ENCODE assay signal across 10 mouse cellular contexts in the genomic region with DNA sequence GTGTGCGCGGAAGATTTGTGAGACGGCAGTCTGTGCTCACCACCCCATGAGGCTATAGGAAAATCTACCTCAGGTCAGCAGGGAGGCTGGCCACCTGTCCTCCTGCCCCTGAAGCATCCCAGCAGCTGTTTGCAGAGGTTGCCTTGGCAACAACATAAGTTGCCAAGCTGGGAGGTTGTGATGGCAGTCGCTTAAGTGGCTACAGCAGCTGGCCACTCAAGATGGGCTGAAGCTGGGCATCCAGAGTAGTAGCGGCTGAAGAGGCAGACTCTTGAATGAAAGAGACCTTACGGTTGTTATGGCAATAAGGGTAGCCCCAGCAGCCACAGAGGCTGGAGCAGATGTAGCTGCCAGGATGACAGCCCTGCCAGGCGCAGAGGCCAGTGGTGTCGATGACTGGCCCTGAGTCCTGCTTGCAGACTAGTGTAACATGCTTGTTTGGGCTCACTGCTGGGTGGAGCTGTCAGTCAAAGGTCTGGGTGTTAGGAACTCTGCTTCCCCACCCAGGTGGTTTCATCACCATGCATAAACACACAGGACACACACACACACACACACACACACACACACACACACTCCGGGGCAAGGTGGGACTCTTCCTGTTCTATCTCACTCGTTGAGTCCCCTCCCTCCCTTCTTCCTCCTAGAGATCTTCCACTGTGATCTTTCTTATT. TPM values are rescaled to one million over a fixed set of nuclear protein-coding genes. Genes with fewer than 3 reads are reported as not detected.
DNase-seq lines count a peak whose midpoint lies in the region; ATAC-seq and TF ChIP-seq lines count a peak whose summit lies in the region.
"Had no signal": no experiment of that assay in that cellular context is flagged by ENCODE, and none has a peak within 500 bp of the region (broad histone marks: within the 10 kb centered on the region; RNA-seq: fewer than 3 reads in every experiment).

No protein-coding gene starts in this region.

- H3K4me3 ChIP-seq in forebrain, embryonic 11.5 days (ENCODE audit: low read depth, low read length), result no peak overlapping the region
- H3K4me3 ChIP-seq in forebrain, embryonic 10.5 days, result no peak overlapping the region
- H3K4me3 ChIP-seq in hindbrain, embryonic 13.5 days, result no peak overlapping the region
- no peak overlapping the region for H3K4me3 ChIP-seq in intestine, postnatal 0 days (ENCODE audit: low read depth, low read length)
- H3K4me3 ChIP-seq: lung, embryonic 15.5 days had no signal

- TF ChIP-seq CTCF in intestine, postnatal 0 days (IDR thresholded peaks at IDR 0.05; ENCODE audit: low read depth), result no peak

- H3K9me3 ChIP-seq in forebrain, embryonic 11.5 days (ENCODE audit: control insufficient read depth, low read length), result no peaks in the 10 kb centered on the region
- H3K9me3 ChIP-seq in forebrain, embryonic 10.5 days, result no peaks in the 10 kb centered on the region
- no peaks in the 10 kb centered on the region for H3K9me3 ChIP-seq in hindbrain, embryonic 13.5 days
- no peaks in the 10 kb centered on the region for H3K9me3 ChIP-seq in intestine, postnatal 0 days (ENCODE audit: control insufficient read depth)
- H3K9me3 ChIP-seq: lung, embryonic 15.5 days had no signal

- 77% methylated on average over 10 of the region's 10 CpGs for WGBS in forebrain, embryonic 11.5 days
- WGBS in forebrain, embryonic 10.5 days, result 82% methylated on average over 10 of the region's 10 CpGs
- 51% methylated on average over 10 of the region's 10 CpGs for WGBS in hindbrain, embryonic 13.5 days
- WGBS in intestine, postnatal 0 days, result 71% methylated on average over 10 of the region's 10 CpGs

- no peak overlapping the region for H3K9ac ChIP-seq in forebrain, embryonic 11.5 days (ENCODE audit: low read length)
- no peak overlapping the region for H3K9ac ChIP-seq in hindbrain, embryonic 13.5 days
- H3K9ac ChIP-seq in intestine, postnatal 0 days (ENCODE audit: low read depth, low read length), result no peak overlapping the region
- H3K9ac ChIP-seq: lung, embryonic 15.5 days had no signal

- no peaks in the 10 kb centered on the region for H3K36me3 ChIP-seq in forebrain, embryonic 11.5 days (ENCODE audit: control insufficient read depth, insufficient read depth, low read length)
- no peaks in the 10 kb centered on the region for H3K36me3 ChIP-seq in forebrain, embryonic 10.5 days (replicated peaks)
- H3K36me3 ChIP-seq in hindbrain, embryonic 13.5 days, result no peaks in the 10 kb centered on the region
- H3K36me3 ChIP-seq in intestine, postnatal 0 days (ENCODE audit: control insufficient read depth, insufficient read depth), result no peaks in the 10 kb centered on the region
- H3K36me3 ChIP-seq: lung, embryonic 15.5 days had no signal

- H3K4me2 ChIP-seq in forebrain, embryonic 11.5 days (ENCODE audit: low read depth, low read length, severe bottlenecking), result no peak overlapping the region
- no peak overlapping the region for H3K4me2 ChIP-seq in hindbrain, embryonic 13.5 days
- H3K4me2 ChIP-seq in intestine, postnatal 0 days (replicated peaks; ENCODE audit: low read depth), result no peak overlapping the region
- H3K4me2 ChIP-seq: lung, embryonic 15.5 days had no signal

- ATAC-seq in forebrain, embryonic 11.5 days (replicated peaks; ENCODE audit: low FRiP score), result peak; percentile 51; the same call in 1 of the 2 replicates
- peak; percentile 74 for ATAC-seq in hindbrain, embryonic 13.5 days (ENCODE audit: low FRiP score)
- no peak for ATAC-seq in intestine, postnatal 0 days

- no peak overlapping the region for H3K27ac ChIP-seq in forebrain, embryonic 11.5 days (ENCODE audit: low read depth, low read length)
- no peak overlapping the region for H3K27ac ChIP-seq in forebrain, embryonic 10.5 days
- H3K27ac ChIP-seq in hindbrain, embryonic 13.5 days, result no peak overlapping the region
- H3K27ac ChIP-seq in intestine, postnatal 0 days (ENCODE audit: low read depth, low read length), result no peak overlapping the region
- H3K27ac ChIP-seq: lung, embryonic 15.5 days had no signal

- no peaks in the 10 kb centered on the region for H3K4me1 ChIP-seq in forebrain, embryonic 11.5 days (replicated peaks; ENCODE audit: control insufficient read depth, insufficient read depth, low read length)
- H3K4me1 ChIP-seq in forebrain, embryonic 10.5 days, result peaks cover 24% of the 10 kb centered on the region
- H3K4me1 ChIP-seq in hindbrain, embryonic 13.5 days (replicated peaks), result peaks cover 11% of the 10 kb centered on the region
- H3K4me1 ChIP-seq in intestine, postnatal 0 days (replicated peaks; ENCODE audit: control insufficient read depth, insufficient read depth, low read length), result no peaks in the 10 kb centered on the region
- H3K4me1 ChIP-seq: lung, embryonic 15.5 days had no signal

- no peaks in the 10 kb centered on the region for H3K27me3 ChIP-seq in forebrain, embryonic 11.5 days (ENCODE audit: control insufficient read depth, insufficient read depth, low read length)
- H3K27me3 ChIP-seq in forebrain, embryonic 10.5 days (ENCODE audit: poor library complexity, severe bottlenecking), result no peaks in the 10 kb centered on the region
- H3K27me3 ChIP-seq in hindbrain, embryonic 13.5 days, result no peaks in the 10 kb centered on the region
- H3K27me3 ChIP-seq in intestine, postnatal 0 days (replicated peaks; ENCODE audit: control insufficient read depth, insufficient read depth, low read length), result no peaks in the 10 kb centered on the region
- H3K27me3 ChIP-seq: lung, embryonic 15.5 days had no signal

- DNase-seq in forebrain, embryonic 11.5 days (ENCODE audit: low spot score), result no peak
- DNase-seq in forebrain, embryonic 10.5 days (ENCODE audit: extremely low spot score, low spot score), result no peak
- peak; percentile 53 to 68 for DNase-seq in CD8-positive naive resting alpha-beta T cell, adult 2 months (ENCODE audit: low read depth in 2 of 2, low spot score in 2 of 2)
- DNase-seq in naive thymus-derived CD4-positive, alpha-beta T cell, adult 2 months (ENCODE audit: low read depth), result peak; percentile 68
- DNase-seq in ovary, postnatal 10 days (ENCODE audit: low spot score), result no peak
- no peak for DNase-seq in cerebellum, postnatal 25 days
- DNase-seq: adrenal gland, adult 8-10 months had no signal

RNA-seq across cellular contexts. Expression of a gene that starts 58.1 kb away (rescaled TPM):
- 1.0 and 1.3 TPM in 2 replicates for polyA plus RNA-seq in forebrain, embryonic 11.5 days (2014; fragmentation: Nextera tagmentation; extraction: Ambion mirVana)
- 0.51 and 0.65 TPM in 2 replicates for polyA plus RNA-seq in forebrain, embryonic 10.5 days (2016; fragmentation: Nextera tagmentation; extraction: Ambion mirVana)
- polyA plus RNA-seq in hindbrain, embryonic 13.5 days (2015; fragmentation: Nextera tagmentation; extraction: Ambion mirVana), result 0.65 and 0.66 TPM in 2 replicates
- 0.55 and 0.78 TPM in 2 replicates for polyA plus RNA-seq in intestine, postnatal 0 days (2015; fragmentation: Nextera tagmentation; extraction: Ambion mirVana)

Comparison
In these comparisons a context has a peak if more than half of its experiments do, and no peak if none do; other contexts are left out.
1. DNase-seq: peak in CD8-positive naive resting alpha-beta T cell, adult 2 months (2 of 2) and naive thymus-derived CD4-positive, alpha-beta T cell, adult 2 months (single experiment); none in forebrain, embryonic 11.5 days (single experiment), forebrain, embryonic 10.5 days (single experiment), ovary, postnatal 10 days (single experiment) and cerebellum, postnatal 25 days (0 of 2).